Mouse (Mus musculus) yolk sac, embryonic 10.5 days (tissue): ENCODE results near the gene Junb.
A peak's percentile ranks its signal among the peaks of the same experiment; 100 is the strongest.

Source experiments
- DNase-seq: peaks from one replicate; pipeline ENCODE4 v3.0.0-alpha.2; 2017; ENCODE audit warnings: low spot score

Junb gene

DNA sequence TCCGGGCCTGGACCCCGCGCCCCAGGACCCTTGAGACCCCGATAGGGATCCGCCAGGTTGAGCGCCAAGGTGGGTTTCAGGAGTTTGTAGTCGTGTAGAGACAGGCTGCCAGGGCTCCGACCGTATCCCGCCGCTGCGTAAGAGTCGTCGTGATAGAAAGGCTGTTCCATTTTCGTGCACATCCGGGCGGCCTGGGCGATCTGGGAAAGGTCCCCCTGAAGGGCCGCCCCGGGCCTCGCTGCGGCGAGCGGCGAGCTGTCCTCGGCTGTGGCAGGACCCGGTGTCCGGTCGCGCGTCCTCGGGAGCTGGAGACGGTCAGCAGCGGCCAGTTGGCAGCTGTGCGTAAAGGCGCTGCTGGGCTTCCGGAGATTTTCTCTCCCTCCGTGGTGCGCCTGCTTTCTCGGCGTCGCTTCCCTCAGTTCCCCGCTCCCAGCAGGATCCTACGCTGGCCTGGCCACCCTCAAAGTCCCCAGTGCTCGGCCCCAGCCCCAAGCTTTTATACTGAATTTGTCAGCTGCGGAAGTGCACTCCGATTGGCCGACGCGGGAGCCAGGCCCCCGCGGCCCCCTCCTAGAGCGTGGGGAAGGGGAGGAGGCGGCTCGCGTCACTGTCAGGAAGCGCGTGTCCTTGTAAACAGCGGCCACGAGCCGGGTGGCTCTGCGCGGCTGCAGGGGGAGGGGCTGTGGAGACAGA is at the start of gene Junb:
Junb (minus strand) TSS at position 471 of the 693 bp plus-strand sequence.
- DNase-seq = peak; percentile 91

DNA sequence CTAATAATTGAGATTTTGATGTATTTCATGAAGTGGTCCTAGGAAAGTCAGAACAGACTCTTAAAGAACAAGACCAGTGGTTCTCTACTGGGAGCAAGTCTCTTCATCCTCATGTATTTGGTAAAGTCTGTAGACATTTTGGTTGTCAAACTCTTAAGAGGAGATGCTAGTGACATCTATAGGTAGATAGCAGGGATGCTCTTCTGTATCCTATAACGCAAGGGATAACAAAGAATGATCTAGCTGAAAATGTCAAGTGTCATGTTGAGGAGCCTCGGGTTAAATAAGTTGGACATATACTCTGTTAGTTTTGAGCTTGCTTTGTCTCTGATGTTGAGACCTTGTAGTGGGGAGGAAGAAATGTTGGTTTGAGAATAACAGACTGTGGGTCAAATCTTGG is 49.4 kb upstream of the Junb start:
- DNase-seq = no peak

GRCm38 (mm10) chr8:85027516-85027855 is 49.0 kb upstream of the Junb start:
- no peak for DNase-seq

DNA sequence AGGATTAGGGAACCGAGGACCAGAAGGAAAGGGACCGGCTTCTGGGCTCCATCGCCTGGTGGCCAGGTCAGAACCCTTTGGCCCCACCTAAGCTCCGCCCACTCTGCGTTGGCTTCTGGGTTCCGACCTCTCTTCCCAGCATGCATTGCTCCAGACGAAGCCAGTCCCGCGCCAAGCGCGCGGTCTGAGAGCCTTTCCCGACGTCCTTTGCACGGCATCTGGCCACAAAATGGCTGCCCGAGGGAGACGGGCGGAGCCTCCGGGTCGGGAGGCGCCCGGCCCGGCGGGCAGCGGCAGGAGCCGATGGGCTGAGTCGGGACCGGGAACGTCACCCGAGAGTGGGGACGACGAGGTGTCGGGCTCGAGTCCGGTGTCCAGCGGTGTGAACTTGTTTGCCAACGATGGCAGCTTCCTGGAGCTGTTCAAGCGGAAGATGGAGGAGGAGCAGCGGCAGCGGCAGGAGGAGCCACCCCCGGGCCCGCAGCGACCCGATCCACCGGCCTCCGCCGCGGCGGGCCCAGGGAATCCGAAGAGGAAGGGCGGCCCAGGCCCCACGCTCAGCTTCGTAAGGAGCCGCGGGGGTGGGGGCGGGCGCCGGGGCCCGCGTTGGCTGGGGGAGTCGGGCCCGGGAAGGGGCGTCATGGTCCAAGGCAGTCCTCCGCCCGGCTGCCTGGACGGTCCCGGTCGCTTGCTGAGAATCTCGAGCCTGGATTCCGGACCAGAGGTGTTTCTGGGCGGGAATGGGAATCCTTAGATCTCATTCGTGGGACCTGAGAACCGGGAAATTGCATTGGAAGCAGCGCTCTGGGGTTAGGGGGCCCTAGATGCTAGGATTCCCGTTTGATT is 48.4 kb upstream of the Junb start, which contains the start of gene Trir:
Trir (plus strand) TSS at position 154 of the 846 bp plus-strand sequence.
- DNase-seq = peak; percentile 96

- peak; percentile 91 for DNase-seq
Observed at GRCm38 (mm10) chr8:85025098-85025932, 46.8 kb upstream of the Junb start, which contains the start of gene Asna1. Asna1 (minus strand) TSS chr8:85025281.

- no peak for DNase-seq
Observed at GRCm38 (mm10) chr8:85023846-85024245, 45.3 kb upstream of the Junb start.

DNA sequence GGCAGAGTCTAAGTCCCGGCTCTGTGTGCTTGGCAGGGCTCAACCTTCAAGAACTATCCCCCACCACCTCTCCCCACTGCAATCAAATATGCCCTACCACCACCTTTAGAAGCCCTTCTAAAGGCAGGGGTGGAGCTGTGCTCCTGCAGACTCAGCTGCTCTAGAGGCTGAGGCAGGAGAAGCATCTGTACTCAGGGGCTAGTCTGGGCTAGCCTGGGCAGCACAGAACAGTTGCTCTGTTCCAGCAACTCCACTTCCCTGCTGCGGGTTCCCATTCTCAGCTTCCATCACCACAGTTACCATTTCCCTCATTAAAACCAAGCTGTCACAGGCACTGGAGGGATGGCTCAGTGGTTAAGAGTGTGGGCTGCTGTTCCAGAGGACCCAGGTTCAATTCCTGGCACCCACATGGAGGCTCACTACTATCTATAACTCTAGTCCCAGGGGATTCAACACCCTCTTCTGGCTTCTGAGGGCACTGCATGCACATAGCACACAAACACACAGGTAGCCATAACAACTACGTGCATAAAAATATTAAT is 43.1 kb upstream of the Junb start:
- DNase-seq = no peak

- DNase-seq = no peak
Observed at GRCm38 (mm10) chr8:85017209-85017608, 38.7 kb upstream of the Junb start.

DNA sequence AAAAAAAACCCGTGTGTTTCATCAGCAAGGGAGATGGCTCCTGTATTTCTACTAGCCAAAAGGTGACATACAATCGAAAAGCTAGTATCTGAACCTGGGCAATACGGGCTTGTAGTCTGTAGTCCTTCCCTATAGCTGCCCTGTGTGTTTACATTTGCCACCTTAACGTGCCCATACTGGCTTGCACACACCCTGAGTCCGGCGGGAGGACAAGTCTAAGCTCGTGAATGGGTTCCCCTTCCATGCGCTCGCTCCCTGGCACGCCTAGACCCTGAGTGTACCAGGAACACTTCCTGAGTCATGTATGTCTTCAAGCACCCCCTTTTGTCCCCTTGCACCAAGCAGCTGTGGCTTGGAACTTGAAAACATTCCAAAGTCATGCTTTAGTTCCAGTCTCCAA is 38.2 kb upstream of the Junb start:
- no peak for DNase-seq

DNA sequence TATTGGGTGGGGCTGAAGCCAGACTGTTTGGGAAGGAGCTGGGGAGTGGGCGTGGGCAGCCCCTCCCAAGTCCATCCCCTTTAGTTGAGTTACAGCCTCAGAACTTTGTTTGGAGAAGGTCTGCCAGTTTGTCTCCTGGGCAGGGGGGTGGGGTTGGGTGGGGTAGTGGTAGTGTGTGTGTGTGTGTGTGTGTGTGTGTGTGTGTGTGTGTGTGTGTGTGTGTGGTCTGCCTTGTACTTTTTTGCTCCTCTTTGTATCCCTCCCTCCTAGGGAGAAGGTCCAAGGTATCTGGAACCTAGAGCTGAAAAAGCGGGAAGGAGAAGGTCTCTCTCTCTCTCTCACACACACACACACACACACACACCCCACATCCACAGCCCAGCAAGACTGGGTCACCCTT is 35.9 kb upstream of the Junb start, which contains the start of gene Best2:
Best2 (minus strand) TSS at position 101 of the 400 bp plus-strand sequence.
- no peak for DNase-seq

- peak; percentile 50 for DNase-seq
Observed at GRCm38 (mm10) chr8:85013230-85013840, 34.8 kb upstream of the Junb start.

DNA sequence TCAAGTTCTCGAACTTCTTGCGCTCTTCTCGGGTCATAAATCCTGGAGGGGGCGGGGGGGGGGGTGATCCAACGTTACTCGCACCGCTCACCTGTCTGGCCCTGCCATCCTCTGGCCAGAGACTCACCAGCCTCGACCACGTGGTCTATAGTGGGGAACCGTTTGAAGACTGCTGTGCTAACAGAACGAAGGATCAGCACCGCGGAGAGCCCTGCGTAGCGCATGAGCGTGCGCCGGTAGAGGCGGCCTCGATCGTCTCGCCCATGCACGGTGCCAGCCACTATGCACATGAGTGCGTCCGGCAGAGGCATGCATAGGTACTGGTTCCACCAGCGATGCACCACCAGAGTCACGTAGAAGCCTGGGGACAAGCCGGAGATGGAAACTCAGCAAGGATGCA is 32.7 kb upstream of the Junb start:
- no peak for DNase-seq

- no peak for DNase-seq
Observed at GRCm38 (mm10) chr8:85007686-85008085, 29.2 kb upstream of the Junb start.

DNA sequence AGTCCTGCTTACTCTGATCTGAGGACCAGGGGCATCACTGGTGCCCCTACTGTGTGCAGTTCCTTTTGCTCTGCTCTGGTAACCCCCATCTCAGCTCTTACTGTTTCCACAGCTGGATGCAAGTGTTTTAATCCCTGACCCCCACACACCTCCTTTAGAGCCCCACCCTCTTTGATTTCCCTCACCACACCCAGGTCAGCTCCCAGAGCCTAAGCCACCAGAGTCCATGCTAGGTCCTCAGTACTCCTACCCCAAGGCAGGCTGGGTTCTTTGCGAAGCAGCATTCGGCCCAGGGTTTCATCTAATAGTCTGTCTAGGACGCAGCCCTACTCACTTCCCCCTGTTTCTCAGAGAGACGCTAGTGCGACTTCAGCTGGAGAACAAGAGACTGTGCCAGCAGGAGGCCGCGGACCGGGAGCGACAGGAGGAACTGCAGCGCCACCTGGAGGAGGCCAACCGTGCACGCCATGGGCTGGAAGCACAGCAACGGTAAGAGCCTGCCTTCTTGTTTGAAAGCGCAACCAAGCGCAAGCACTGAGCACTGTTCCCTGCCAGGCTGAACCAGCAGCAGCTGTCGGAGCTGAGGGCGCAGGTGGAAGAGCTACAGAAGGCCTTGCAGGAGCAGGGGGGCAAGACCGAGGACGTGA is 19.3 kb upstream of the Junb start:
- peak; percentile 73 for DNase-seq

DNA sequence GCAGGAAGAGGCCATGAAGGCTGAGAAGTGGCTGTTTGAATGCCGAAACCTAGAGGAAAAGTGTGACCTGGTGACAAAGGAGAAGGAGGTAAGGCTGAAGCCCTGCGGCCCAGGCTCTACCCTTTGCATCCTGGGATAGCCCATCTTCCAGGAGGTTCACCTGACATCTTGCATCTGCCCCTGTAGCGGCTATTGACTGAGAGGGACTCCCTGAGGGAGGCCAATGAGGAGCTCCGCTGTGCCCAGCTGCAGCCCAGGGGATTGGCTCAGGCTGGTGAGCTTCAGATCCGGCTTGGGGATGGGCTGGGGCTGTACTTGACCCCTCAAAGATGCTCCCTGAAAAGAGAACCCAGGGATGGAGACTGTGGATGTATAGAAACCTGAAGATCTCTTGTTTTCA is 18.5 kb upstream of the Junb start:
- no peak for DNase-seq

DNA sequence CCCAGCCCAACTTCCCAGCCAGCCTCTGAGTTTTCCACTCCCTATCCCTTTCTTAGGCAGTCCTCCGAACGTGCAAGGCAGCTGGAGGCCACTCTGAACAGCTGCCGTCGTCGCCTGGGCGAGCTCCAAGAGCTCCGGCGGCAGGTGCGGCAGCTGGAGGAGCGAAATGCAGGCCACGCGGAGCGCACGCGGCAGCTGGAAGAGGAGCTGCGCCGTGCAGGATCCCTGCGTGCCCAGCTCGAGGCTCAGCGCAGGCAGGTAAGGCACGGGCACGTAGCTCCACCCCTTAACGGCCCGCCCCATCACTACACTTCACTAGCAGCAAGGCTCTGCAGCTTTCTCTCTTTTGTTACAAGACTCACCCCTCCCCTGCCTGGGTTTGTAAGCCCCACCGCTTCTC is 17.2 kb upstream of the Junb start:
- DNase-seq = no peak

- peak; percentile 56 for DNase-seq
Observed at GRCm38 (mm10) chr8:84994375-84994774, 15.9 kb upstream of the Junb start.

- DNase-seq = peak; percentile 93
Observed at GRCm38 (mm10) chr8:84990836-84991235, 12.3 kb upstream of the Junb start.

GRCm38 (mm10) chr8:84990349-84990748 is 11.8 kb upstream of the Junb start, which contains the start of gene Hook2:
Hook2 (plus strand) TSS chr8:84990603.
- DNase-seq = peak; percentile 98

DNA sequence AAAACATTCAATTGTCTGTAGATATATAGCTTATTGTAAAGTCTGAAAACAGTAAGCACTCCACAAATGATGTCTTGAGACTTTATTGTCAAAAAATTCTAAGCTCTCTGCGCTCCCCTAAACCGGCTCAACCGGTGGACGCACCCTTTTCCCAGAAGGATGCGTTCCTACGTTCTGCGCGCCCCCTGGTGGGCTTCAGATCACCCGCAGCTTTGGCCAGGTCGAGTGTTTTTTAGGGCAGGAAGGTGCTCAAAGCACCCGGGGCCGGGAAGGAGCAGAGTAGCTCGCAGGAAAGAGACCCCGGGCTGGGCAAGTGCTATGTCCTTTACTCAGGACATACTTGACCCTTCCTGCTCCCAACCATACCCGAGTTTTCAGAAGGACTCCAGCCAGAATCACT is 11.3 kb upstream of the Junb start:
- peak; percentile 83 for DNase-seq

DNA sequence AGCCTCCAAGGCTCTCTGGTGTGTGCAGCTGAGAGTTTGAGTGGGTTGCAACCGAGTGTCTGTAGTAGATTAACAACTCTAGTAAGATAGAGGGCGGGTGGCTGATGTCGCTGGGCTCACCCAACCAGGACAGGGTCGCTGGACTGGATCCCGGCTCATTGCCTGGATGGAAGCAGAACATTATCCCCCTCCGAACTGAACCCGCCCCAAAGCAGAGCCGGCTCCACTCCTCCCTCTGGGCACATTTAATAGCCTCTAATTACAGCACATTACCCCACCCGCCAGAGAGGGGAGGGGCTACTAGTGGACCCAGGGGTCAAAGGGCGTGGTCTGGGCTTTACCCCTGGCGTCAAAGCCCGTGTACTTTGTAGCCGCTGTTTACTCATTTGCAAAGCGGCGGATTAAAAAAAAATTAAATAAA is 10.8 kb upstream of the Junb start:
- DNase-seq = peak; percentile 77
